Mouse (Mus musculus) ZHBTc4 (cell line): ENCODE measurements around the gene Ufl1.
A peak's percentile ranks its signal among the peaks of the same experiment; 100 is the strongest.
"Not testable (repeated sequence)": the region's sequence is repeated elsewhere in the genome, so short reads cannot be mapped to it uniquely, and the experiment has no call there.

Experiments
- DNase-seq: peaks from one replicate; pipeline ENCODE4 v3.0.0-alpha.2; 2011; ENCODE audit warnings: low read depth, low spot score

The Ufl1 gene

DNA sequence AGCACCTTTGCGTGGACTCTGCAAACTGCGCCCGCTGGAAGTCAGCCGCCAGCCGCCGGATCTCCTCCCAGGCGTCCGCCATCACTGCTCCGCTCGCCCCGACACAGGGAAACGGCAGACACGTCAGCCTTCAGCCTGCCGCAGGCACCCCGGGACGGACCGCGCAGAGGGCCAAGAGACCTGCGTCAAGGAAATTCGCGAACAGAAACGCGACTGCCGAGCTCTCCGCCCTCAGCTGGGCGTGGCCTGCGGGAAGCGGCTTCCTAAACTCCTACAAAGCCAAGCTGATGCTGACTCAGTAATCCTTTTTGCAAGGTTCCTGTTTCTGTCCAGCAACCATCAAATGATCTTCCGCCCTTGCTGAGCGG, at the start of gene Ufl1:
TSS of gene Ufl1 (minus strand) at position 151 of the 368 bp plus-strand sequence.
- DNase-seq = peak; percentile 97

GRCm38 (mm10) chr4:25325684-25326220, 44.1 kb upstream of the Ufl1 start:
- DNase-seq = peak; percentile 86

DNA sequence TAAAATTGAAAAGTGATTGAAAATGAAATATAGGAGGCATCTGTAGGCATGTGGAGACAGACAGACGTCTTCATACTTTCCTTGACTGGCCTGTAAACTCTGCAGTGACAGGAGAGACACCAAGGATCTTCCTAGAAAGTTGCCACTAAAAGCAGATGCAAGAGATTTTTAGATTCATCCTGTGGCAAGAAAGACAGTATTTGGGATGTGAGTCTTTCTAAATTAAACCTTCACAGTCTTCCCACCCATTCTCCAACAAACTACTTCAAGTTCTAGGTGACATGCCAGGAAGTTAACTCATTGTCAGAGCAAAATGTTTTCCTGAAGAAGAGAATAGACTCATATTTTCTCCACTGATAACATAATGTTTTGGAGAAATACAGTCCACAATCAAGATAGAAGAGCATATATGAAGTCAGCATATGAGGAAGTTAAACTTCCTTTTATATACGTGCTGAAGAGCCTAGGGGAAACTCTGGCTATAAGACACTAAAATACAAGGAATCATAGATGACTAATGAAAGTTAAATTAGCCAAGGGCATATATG, 41.1 kb upstream of the Ufl1 start:
- no peak for DNase-seq

DNA sequence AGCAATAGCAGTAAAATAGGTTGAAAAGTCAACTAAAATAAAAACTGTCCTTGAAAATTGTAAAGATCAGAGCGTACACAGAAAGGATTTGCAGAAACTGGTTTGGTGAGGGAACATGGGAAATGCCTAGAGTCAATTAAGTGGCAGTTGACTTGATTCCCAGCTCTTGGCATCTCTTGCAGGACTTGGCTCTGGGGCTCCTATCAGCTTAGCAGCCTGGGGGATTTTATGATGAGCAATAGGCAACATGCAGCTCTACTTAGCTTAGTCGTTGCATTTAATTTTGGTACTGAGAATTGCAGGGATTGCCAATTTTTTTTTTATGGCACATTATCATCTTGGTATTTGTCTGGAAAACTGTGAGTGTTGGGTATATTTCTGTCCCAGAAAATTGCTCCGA, 32.1 kb upstream of the Ufl1 start:
- DNase-seq = no peak

DNA sequence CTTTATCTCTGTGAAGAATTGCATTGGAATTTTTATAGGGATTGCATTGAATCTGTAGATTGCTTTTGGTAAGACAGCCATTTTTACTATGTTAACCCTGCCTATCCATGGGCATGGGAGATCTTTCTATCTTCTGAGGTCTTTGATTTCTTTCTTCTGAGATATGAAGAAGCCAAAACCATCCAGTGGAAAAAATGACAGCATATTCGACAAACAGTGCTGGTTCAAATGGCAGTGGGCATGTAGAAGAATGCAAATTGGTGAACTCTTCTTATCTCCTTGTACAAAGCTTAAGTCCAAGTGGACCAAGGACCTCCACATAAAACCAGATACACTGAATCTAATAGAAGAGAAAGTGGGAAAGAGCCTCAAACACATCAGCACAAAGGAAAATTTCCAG, 3.4 kb upstream of the Ufl1 start:
- not testable (repeated sequence) for DNase-seq

DNA sequence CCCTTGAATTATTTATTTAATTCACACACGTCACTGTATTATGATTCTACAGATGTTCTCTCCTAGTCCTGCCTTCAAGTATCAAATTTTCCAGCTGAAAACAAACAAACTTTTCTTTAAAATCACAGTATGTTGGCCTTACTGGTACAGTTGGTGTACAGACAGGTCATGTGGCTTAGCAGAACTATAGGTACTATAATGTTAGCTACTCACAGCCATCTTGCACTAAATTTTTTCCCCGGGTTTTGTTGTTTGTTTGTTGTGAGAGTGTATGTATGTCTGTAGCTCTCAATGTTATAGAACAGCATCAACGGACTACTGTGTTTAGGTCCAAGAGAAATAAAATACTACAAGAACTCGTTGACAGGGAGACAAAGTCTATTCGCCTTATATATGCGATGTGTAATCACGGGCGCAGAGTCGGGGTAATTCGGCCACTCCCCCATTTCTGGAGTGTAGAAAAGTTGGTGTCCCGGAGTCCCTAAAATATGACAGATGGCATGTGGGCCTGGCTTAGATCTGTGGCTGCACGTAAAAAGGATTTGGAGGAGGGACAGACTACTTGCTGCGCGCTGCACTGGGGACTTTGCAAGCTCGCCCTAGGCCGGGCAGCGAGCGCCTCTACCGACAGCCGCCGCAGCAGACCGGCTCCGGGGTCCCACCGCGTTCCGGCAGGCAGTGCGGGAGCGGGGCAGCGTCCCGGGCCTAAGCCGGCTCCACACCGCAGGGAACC, 517 bp downstream of the Ufl1 start:
- no peak for DNase-seq

- DNase-seq = no peak
Measured at GRCm38 (mm10) chr4:25272861-25273627, 8.6 kb downstream of the Ufl1 start.

GRCm38 (mm10) chr4:25271926-25272325, 9.7 kb downstream of the Ufl1 start:
- no peak for DNase-seq

DNA sequence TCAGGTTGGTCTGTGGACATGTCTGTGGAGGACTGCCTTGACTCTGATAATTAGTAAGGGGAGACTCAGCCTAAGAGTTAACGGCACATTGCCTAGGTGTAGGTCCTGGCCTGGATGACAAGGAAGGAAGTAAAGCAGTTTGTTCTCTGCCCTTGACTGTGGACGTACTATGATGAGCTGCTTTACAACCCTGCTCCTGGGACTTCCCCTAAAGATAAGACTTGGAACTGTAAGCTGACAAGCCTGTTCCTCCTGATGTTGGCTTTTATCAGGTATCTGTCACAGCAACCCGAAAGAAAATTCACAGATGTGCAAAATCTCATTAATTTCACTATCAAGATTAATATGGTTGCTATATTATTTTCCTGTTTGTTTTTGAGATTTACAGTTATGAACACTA, 14.5 kb downstream of the Ufl1 start:
- no peak for DNase-seq

DNA sequence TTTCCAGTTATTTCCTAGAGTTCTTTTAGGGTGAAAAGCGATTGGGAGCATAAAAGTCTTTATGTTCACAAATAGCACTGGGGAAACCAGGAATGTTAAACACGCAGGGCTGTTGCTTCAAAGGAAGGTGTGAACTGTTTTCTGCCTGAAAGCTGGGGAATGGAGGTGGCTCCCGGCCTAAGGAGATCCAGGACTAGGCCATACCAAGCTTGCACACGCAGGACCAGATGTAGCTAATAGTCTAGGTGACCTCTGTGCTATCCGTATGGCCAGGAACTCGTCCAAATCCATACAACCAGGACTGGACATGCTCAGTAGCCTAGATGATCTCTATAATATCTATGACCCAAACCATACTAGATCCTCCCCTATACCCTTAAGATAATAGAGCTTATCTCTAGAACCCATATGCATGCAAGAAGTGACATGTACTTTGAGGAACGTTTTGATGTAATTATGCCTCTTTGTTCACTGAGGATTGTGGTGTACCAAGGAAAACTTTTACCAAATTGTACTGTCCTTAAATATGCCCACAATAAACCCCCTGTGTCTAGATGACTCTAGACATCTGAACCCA, 23.7 kb downstream of the Ufl1 start:
- no peak for DNase-seq

DNA sequence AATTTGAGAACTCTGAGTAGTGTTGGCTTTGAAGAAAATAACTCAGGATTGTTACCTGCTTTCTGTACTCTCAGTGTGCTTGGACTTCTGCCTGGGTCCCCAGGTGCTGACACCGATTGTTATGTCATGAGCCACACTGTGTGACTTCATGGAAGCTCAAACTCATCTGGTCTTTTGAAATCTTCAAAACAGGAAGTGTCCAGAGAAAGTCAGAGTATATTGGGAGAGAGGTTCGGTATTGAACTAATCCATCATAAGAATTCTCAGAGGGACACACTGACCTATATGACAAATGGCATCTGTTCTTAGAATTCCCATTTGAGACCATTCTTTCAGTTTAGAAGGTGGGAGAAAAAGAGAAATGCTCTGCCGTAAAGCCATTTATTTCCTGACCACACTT, 38.8 kb downstream of the Ufl1 start, which contains the start of gene Fhl5:
TSS of gene Fhl5 (minus strand) at position 101 of the 400 bp plus-strand sequence.
- no peak for DNase-seq

- not testable (repeated sequence) for DNase-seq
Measured at GRCm38 (mm10) chr4:25235663-25236062, 46.0 kb downstream of the Ufl1 start.

GRCm38 (mm10) chr4:25233767-25234166, 47.9 kb downstream of the Ufl1 start:
- not testable (repeated sequence) for DNase-seq

- no peak for DNase-seq
Measured at GRCm38 (mm10) chr4:25232546-25232945, 49.1 kb downstream of the Ufl1 start.

DNA sequence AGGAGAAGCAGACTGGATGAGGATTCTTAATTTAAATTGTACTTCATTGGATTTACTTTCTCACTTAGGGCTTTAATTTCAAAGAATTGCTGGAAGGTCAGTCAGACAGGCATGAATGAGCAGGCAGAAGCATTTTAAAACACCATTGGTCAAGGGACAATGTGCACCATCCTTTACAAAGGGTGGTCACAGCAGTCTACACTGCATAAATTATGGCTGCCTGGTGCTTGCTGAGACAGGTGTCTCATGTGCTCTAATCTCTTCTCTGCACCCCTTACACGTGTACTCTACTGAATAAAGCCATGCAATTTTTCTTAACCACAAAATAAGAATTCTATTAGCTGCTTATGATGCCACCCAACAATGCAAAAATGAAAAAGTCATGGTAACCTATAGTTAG, 54.1 kb downstream of the Ufl1 start:
- DNase-seq = no peak

- DNase-seq = no peak
Measured at GRCm38 (mm10) chr4:25221927-25222326, 59.7 kb downstream of the Ufl1 start.

DNA sequence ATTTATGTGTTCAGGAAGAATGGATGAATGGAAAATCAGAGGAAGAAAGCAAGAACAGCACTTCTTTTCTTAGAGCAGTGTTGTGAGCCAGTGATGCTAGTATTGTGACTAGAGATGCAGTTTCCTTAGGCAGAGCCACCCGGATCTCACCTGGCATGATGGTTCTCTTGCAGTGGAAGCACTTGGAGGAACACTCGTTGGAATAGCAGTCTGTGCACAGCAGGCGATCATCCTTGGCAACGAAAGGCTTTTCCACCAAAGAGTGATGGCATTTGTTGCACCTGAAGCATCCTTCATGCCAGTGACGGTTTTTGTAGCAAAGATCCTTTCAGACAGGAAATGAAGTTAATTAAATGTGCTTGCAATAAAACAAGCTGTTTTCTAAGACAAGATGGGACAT, 68.2 kb downstream of the Ufl1 start:
- no peak for DNase-seq

GRCm38 (mm10) chr4:25206166-25206565, 75.5 kb downstream of the Ufl1 start:
- DNase-seq = no peak
